ENCODE assay signal across 43 mouse cellular contexts in genomic region chr11:94269906-94270305, GRCm38 (mm10). TPM values are rescaled to one million over a fixed set of nuclear protein-coding genes. Genes with fewer than 3 reads are reported as not detected.
"Had no signal": no experiment of that assay in that cellular context is flagged by ENCODE, and none has a peak within 500 bp of the region (broad histone marks: within the 10 kb centered on the region; RNA-seq: fewer than 3 reads in every experiment).

No protein-coding gene starts in this region.

- H3K9me3 ChIP-seq: heart, embryonic 10.5 days; heart, embryonic 12.5 days; heart, embryonic 13.5 days; heart, embryonic 15.5 days; hindbrain, embryonic 10.5 days; hindbrain, embryonic 12.5 days; hindbrain, embryonic 13.5 days; hindbrain, embryonic 15.5 days; intestine, embryonic 15.5 days; kidney, embryonic 15.5 days had no signal

- H3K27ac ChIP-seq: heart, embryonic 10.5 days; heart, embryonic 13.5 days; heart, embryonic 15.5 days; hindbrain, embryonic 10.5 days; hindbrain, embryonic 12.5 days; hindbrain, embryonic 13.5 days; hindbrain, embryonic 14.5 days; hindbrain, embryonic 15.5 days; hindbrain, postnatal 0 days; intestine, embryonic 15.5 days; kidney, embryonic 15.5 days; kidney, postnatal 0 days; layer of hippocampus, adult 2 months had no signal

- DNase-seq: heart, postnatal 10 days; heart, postnatal 14 days; heart, postnatal 36 days; heart, postnatal 4 days; kidney, adult 11 months; kidney, adult 18-20 months; kidney, adult 2 months; kidney, adult 8-10 months; kidney, adult 9 months; kidney, postnatal 10 days; kidney, postnatal 14 days; kidney, postnatal 25 days; kidney, postnatal 36 days; kidney, postnatal 4 days; layer of hippocampus, adult 9-11 months; layer of hippocampus, postnatal 36 days had no signal

- ATAC-seq: hindbrain, embryonic 16.5 days; hindbrain, postnatal 0 days; inflammation-experienced regulatory T-cells, adult 6 months; intestine, embryonic 15.5 days; intestine, embryonic 16.5 days; intestine, postnatal 0 days had no signal

- H3K27me3 ChIP-seq: heart, embryonic 12.5 days; heart, embryonic 13.5 days; heart, embryonic 15.5 days; hindbrain, embryonic 12.5 days; hindbrain, embryonic 13.5 days; hindbrain, embryonic 15.5 days; intestine, embryonic 15.5 days; kidney, embryonic 15.5 days had no signal

- H3K36me3 ChIP-seq: heart, embryonic 10.5 days; heart, embryonic 12.5 days; heart, embryonic 13.5 days; heart, embryonic 15.5 days; hindbrain, embryonic 10.5 days; hindbrain, embryonic 12.5 days; hindbrain, embryonic 13.5 days; hindbrain, embryonic 15.5 days; intestine, embryonic 15.5 days; kidney, embryonic 15.5 days had no signal

- H3K9ac ChIP-seq: heart, embryonic 12.5 days; heart, embryonic 13.5 days; heart, embryonic 15.5 days; hindbrain, embryonic 12.5 days; hindbrain, embryonic 13.5 days; hindbrain, embryonic 14.5 days; hindbrain, embryonic 15.5 days; intestine, embryonic 15.5 days; kidney, embryonic 15.5 days had no signal

- H3K4me2 ChIP-seq: heart, embryonic 11.5 days; heart, embryonic 12.5 days; heart, embryonic 13.5 days; heart, embryonic 15.5 days; hindbrain, embryonic 12.5 days; hindbrain, embryonic 13.5 days; hindbrain, embryonic 14.5 days; hindbrain, embryonic 15.5 days; intestine, embryonic 15.5 days; kidney, embryonic 15.5 days had no signal

- H3K4me3 ChIP-seq: heart, embryonic 10.5 days; heart, embryonic 12.5 days; heart, embryonic 13.5 days; heart, embryonic 15.5 days; hindbrain, embryonic 10.5 days; hindbrain, embryonic 12.5 days; hindbrain, embryonic 13.5 days; hindbrain, embryonic 15.5 days; intestine, embryonic 15.5 days; kidney, embryonic 15.5 days; layer of hippocampus, adult 2 months had no signal

RNA-seq across cellular contexts. Expression of gene Gm21885, which starts 11.8 kb away (rescaled TPM):
- total RNA-seq: heart, postnatal 10 days; heart, postnatal 14 days; heart, postnatal 4 days; hindbrain, postnatal 0 days; layer of hippocampus, adult 18-20 months; layer of hippocampus, adult 2 months; layer of hippocampus, adult 8-10 months; layer of hippocampus, postnatal 10 days; layer of hippocampus, postnatal 14 days; layer of hippocampus, postnatal 25 days; layer of hippocampus, postnatal 36 days; left cerebral cortex, adult 18-20 months had no signal
- polyA plus RNA-seq: heart, embryonic 11.5 days; heart, embryonic 12.5 days; heart, embryonic 13.5 days; heart, embryonic 15.5 days; heart, embryonic 16.5 days; hindbrain, embryonic 10.5 days; hindbrain, embryonic 14.5 days; hindbrain, embryonic 16.5 days; hindbrain, postnatal 0 days; kidney, adult 2 months; kidney, embryonic 15.5 days; kidney, embryonic 16.5 days had no signal
